Mouse (Mus musculus) left cerebral cortex, postnatal 36 days (tissue): ENCODE results near the gene Kcnj8. TPM values are rescaled to one million over a fixed set of nuclear protein-coding genes. Genes with fewer than 3 reads are reported as not detected.

Experiments used
- DNase-seq, 2 experiments: peaks; one replicate each; pipeline ENCODE4 v3.0.0; 2021 to 2022; ENCODE audit warnings: low spot score in 2 of 2, mixed read lengths in 1 of 2
- intact Hi-C: fragments of 180-260 bp; cut with DNase I; formaldehyde crosslinking; loops from one replicate; pipeline ENCODE4 v1.15.1; 2025
- total RNA-seq, 2 experiments: library from RNA; stranded (reverse); gene quantifications; 2 replicates each; pipeline ENCODE4 v1.2.3; 2021

Gene Kcnj8
- total RNA-seq = 1 to 10 TPM; 2.2 to 2.7 TPM

DNA sequence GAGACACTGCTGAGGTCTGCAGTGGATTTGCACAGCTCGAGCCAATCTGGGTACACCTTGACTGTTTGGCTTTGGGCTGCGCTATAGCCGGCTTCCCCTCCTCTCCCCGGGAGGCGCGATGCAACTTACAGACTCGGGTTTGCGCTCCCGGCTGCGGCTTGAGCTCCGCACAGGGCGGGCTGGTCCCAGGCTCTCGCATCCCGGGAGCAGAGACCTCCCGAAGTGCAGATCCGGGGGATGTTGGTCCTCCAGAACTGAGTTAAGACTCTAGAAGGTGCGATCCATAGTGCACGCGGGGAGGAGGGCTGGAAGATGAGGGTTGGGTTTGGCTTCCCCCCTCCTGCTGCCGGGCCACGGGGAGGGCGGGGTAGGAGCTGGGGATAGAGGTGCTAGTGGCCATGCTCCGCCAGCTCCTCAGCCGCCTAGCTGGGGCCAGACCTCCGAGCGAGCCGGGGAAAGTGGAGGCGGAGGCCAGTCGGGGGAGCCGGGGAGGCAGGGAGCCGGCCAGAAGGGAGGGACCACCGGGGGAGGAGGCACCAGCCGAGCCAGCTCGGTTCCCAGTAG, at the start of gene Kcnj8:
Gene Kcnj8 (minus strand): TSS at position 560 of the 564 bp plus-strand sequence.
- DNase-seq = peak; percentile 14 to 23
- intact Hi-C loops = no loop called here

GRCm38 (mm10) chr6:142616659-142617058, 45.2 kb upstream of the Kcnj8 start:
- intact Hi-C loops = no loop called here
- DNase-seq = no peak

DNA sequence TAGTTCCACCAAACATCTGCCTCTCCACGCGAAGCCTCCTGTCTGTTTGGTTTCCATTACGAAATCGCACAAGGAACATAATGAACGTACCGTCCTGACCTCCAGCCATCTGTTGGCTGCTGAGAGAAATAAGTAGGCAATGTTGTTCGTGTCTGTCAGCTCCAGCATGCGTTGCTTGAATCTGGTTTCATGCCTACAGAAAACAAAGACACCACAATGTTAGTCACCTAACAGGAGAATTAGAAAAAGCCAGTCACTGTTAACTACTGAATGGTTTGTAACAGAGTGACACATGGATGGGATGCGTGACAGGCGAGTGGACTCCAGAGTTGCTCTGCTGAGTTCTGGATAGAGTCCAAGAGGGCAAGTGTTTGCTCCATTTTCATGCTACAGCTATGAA, 42.9 kb upstream of the Kcnj8 start:
- no peak for DNase-seq
- intact Hi-C loops = no loop called here

GRCm38 (mm10) chr6:142612366-142612765, 41.0 kb upstream of the Kcnj8 start:
- no peak for DNase-seq
- intact Hi-C loops = no loop called here

GRCm38 (mm10) chr6:142609401-142610373, 38.3 kb upstream of the Kcnj8 start:
- intact Hi-C loops = no loop called here
- no peak for DNase-seq

- intact Hi-C loops = no loop called here
- DNase-seq = no peak
These were observed 35.7 kb upstream of the Kcnj8 start for GRCm38 (mm10) chr6:142607080-142607479.

- intact Hi-C loops = no loop called here
- DNase-seq = no peak
These were observed 31.4 kb upstream of the Kcnj8 start for GRCm38 (mm10) chr6:142602772-142603171.

GRCm38 (mm10) chr6:142578831-142579230, 7.4 kb upstream of the Kcnj8 start:
- intact Hi-C loops = no loop called here
- no peak for DNase-seq

DNA sequence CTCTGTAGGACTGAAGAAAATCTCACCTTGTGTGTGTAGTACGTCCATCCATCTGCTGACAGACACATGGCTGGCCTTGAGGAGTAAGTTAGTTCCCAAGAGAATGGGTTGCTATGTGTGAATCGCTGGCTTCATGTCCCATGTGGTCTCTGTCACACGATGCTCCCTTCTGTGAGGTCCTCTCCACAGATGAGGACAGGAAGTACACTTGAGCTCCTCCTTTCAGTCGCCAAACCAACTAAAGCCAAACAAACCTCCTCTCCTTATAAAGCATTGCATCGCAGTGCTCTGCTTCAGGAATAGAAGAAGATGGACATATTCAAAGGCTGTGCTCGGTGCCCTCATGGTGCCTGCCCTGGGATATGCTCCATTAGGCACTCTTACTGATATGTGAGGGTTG, 6.4 kb upstream of the Kcnj8 start:
- DNase-seq = no peak
- intact Hi-C loops = no loop called here

DNA sequence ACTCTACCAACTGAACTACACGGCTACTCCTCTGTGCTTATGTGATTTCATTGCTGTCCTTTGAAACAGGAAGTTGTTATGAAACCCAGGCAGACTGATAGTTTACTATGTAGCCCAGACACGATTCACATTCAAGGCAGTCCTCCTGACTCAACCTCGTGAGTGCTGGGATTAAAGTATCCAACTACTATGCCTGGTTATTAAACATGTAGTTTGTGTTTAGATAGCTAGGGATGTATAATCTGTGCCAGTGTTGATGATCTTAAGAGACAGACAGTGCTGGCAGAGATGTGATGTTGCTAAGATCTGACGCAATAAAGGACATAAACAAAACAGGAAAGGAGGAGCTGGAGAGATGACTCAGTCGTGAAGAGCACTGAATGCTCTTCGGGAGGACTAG, 1.5 kb upstream of the Kcnj8 start:
- intact Hi-C loops = no loop called here
- no peak for DNase-seq

GRCm38 (mm10) chr6:142571629-142572360, 381 bp upstream of the Kcnj8 start:
- DNase-seq = no peak
- intact Hi-C loops = no loop called here

DNA sequence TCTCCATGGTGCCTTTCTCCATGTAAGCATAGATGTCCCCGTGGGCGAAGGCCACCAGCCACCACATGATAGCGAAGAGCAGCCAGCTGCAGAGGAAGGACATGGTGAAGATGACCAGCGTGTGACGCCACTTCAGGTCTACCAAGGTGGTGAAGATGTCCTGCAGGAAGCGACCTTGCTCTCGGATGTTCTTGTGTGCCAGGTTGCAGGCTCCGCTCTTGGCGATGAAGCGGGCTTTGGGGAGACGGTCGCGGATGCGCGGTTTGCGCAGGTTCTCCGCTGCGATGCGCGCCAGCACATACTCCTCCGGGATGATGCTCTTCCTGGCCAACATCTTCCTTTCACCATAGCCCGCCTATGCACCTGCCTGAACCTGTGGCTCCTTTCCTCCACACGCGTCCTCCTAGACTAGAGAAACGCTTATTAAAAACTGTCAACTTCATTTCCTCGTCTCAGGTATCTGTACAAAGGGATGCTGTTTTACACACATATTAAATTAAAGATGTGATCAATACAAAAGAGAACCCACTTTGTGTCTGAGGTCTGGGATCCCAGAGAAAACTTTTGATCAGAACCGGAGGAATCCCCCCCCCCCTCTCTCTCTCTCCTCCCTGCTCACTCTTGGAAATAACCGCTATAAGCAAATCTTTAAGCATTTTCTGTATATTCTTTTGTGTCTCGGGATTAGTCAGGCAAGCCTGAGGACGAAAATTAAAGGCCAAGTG, 1.2 kb downstream of the Kcnj8 start:
- intact Hi-C loops = no loop called here
- peak in 1 of 2 experiments; percentile 11 for DNase-seq

- intact Hi-C loops = no loop called here
- DNase-seq = no peak
These were observed 2.6 kb downstream of the Kcnj8 start for GRCm38 (mm10) chr6:142568713-142569357.

GRCm38 (mm10) chr6:142567452-142567851, 4.0 kb downstream of the Kcnj8 start:
- DNase-seq = no peak
- intact Hi-C loops = no loop called here

DNA sequence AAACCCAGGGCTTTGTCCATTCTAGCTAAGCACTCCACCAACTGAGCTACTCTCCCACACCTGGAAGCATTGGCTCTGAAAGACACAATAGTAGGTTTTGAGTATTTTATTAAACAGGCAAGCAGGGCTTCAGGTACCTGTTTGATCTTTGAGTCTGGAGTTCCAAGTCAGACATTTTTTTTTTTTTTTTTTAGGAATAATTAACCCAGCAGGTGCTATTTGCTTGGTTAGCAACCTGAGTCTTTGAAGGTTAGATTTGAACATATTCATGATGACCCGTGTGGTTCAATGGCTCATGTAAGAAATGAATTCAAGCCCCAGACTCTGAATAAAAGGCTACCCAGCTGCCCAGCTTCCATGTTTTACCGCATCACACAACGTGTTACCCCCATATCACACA, 6.7 kb downstream of the Kcnj8 start:
- intact Hi-C loops = no loop called here

DNA sequence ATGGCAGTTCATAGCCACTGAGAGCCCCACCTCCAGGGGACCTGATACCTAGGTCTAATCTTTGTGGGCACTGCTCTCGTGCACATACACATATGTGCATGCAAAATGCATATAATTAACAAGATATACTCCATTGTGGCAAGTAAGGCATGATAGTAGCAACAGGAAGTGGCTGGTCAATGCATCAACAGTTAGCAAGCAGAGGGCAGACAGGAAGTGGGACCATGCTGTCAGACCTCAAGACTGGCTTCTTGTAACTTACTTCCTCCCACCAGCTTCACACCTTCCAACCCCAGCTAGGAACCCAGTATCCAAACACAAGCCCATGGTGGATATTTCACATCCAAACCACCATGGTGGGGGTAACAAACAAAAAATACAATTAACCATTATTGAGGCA, 10.3 kb downstream of the Kcnj8 start:
- DNase-seq = no peak
- intact Hi-C loops = no loop called here

More for the DNA sequence above, 6.7 kb downstream of the Kcnj8 start:
- no peak for DNase-seq

GRCm38 (mm10) chr6:142558772-142559679, 12.4 kb downstream of the Kcnj8 start:
- DNase-seq = no peak
- intact Hi-C loops = no loop called here

- intact Hi-C loops = no loop called here
- no peak for DNase-seq
These were observed 13.3 kb downstream of the Kcnj8 start for GRCm38 (mm10) chr6:142558076-142558475.
